Mouse (Mus musculus): ENCODE measurements at regions not wholly inside any gene's neighbourhood (a gene's known extent, or its start where the extent isn't known, plus 50 kb on each side); places are given as distances from the start of the nearest gene placed in this dataset.

DNA sequence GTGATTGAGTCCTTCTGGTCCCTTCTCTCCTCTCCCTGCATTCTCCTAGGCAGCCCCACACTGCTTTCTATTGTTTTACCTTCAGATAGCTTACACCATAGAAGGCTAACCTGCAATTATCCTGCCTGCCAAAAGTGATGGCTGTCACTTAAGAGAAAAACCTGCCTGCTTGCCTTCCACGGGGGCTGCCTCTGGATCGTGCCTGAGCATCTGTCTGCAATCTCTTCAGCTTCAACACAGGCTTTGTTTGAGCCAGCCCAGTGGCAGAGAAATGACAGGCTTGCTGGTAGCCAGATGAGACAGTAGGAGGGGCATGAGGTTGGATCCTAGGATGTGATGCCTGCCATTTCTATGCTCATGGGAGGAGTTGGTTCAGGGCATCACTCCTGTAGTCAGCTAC, 345.2 kb upstream of the Tshz3 start:
- no peak for DNase-seq (ENCODE audit: low read depth, low spot score)

GRCm38 (mm10) chr7:36350616-36351015, 347.3 kb upstream of the Tshz3 start:
- no peak for DNase-seq (ENCODE audit: low read depth, low spot score)

- no peak for DNase-seq (ENCODE audit: low read depth, low spot score)
These were observed 349.7 kb upstream of the Tshz3 start for GRCm38 (mm10) chr7:36348195-36348594.

DNA sequence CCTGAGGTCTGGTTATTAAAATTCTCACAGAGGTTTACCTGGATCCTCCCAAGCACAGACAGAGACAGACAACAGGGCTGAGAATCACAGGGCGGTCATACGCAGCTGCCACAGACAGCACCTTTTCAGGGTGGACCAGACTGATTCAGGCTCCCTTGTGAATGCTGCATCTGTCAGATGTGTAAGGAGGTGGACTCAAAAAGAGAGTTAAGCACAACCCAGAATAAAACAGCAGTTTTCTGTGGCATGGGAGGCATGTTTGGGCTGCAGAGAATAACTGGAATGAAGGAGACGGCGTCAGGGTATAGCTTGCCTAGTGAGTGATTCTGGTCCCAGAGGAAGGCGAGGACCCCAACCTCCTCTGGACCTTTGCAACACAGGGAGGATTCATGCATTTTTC, 363.1 kb upstream of the Tshz3 start:
- DNase-seq (ENCODE audit: low read depth, low spot score): no peak

GRCm38 (mm10) chr7:36334091-36334490, 363.8 kb upstream of the Tshz3 start:
- DNase-seq (ENCODE audit: low read depth, low spot score): no peak

- DNase-seq (ENCODE audit: low read depth, low spot score): no peak
These were observed 365.3 kb upstream of the Tshz3 start for GRCm38 (mm10) chr7:36332633-36333032.

- DNase-seq (ENCODE audit: low read depth, low spot score): no peak
These were observed 369.8 kb upstream of the Tshz3 start for GRCm38 (mm10) chr7:36328141-36328540.

DNA sequence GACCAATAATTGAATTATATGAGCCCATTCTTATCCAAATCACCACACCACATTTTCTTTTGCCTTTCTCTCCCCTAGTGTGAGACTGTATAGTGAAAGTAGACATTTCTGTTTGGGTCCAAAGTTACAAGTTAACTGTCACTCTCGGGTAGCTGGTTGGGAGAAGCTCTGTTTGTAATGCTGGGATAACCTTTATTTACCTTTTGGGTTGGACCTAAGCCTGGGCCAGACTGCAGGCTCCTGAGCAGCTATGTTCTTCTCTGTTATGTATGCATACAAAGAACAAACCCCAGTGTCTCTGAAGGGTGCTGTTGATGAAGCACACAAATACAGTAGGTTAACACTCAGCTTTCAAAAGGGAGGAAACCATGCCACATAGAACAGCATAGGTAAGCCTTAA, 373.9 kb upstream of the Tshz3 start:
- no peak for DNase-seq (ENCODE audit: low read depth, low spot score)

- DNase-seq (ENCODE audit: low read depth, low spot score): no peak
These were observed 375.7 kb upstream of the Tshz3 start for GRCm38 (mm10) chr7:36322181-36322580.

- DNase-seq (ENCODE audit: low read depth, low spot score): no peak
These were observed 380.3 kb upstream of the Tshz3 start for GRCm38 (mm10) chr7:36317466-36318212.

GRCm38 (mm10) chr7:36313751-36314150, 384.2 kb upstream of the Tshz3 start:
- no peak for DNase-seq (ENCODE audit: low read depth, low spot score)

GRCm38 (mm10) chr7:36309761-36310605, 387.9 kb upstream of the Tshz3 start:
- no peak for DNase-seq (ENCODE audit: low read depth, low spot score)

GRCm38 (mm10) chr7:36308726-36309125, 389.2 kb upstream of the Tshz3 start:
- no peak for DNase-seq (ENCODE audit: low read depth, low spot score)

DNA sequence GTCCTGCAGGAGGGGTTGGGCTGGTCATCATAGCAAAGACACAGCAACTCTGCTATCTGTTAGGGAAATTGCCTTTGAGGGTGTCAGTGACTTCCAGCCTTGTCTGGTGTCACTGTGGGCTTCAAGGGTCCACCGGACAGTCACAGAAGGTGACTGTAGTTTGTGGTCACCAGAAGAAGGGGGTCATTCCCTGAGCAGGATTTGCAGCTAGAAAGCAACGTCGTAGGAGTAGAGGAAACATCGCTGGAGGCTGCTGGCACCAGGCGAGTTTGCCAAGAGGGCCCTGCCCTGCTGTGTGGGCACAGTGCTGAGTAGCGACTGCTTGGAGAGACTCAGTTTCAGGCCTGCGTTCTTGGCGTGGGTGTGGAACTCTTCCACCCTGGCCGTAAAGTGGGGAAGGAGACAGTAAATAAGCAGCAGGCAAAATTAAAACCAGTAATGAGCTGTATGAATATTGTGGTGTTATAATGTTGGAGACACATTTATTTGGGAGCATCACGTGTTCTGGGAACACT, 389.8 kb upstream of the Tshz3 start:
- no peak for DNase-seq (ENCODE audit: low read depth, low spot score)

DNA sequence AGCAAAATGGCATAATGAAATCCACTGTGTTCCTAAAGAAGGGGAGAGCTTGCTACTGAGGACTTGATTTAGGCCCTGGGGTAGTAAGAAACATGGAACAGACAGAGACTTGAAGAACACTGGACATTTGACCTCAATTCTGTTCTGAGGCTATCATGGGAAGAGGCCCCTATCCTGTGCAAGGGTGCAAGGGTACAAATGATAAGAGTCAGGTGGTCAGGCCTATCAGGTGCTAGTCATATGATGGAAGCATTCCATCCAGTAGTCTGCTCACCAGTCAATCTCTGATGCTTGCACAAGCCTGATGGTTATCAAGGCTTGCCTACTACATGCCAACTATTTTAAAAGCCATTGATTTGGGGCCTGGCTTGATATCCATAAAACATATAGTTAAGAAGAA, 420.6 kb upstream of the Tshz3 start:
- no peak for DNase-seq (ENCODE audit: low read depth, low spot score)

DNA sequence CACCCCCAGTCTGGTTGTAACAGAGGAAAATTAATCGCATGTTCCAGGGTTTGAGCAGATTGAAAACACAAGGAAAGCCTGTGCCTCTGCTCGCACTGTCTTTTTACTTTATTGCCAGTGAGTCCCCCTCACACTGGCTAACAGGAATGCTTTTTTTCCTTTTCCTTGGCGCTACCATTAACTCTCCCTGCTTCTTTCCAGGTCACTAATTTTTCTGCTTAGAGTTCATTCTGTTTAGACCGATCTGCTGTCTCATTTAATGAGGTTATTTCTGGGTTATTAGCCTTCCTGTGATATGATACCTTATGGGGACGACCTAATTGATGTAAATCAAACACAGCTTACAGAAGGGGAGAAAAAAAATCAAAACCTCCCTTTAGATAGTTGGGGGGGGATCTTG, 429.0 kb upstream of the Tshz3 start:
- no peak for DNase-seq (ENCODE audit: low read depth, low spot score)

DNA sequence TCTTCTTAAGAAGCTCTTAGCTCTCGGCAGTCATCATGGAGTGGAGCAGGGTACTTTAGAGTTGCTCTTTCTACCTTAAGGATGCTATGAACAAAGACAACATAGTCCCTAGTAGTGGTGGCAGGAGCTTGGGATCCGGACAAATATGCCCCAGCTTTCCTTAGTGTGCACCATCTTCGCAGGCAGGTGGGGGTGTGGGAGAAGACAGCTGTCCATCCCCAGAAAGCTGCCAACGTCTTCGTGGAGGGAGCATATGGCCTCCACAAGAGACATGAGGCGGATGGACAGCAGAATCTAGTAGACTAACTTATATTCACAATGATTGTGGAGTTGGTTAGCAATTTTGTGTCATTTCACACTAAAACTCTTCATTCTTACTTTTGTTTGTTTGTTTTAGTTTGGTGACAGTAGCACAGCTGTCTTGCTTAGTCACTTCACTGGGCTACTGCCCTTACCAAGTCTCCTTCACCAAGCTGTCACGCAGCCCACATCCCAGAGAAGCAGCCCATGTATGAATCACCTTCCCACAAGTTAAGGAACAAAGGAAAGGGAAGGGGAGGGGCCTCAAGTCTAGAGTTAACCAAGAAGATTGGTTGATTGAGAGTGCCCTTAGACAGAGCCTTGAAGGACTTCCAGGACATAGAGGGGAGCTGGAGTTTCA, 432.6 kb upstream of the Tshz3 start:
- DNase-seq (ENCODE audit: low read depth, low spot score): no peak

DNA sequence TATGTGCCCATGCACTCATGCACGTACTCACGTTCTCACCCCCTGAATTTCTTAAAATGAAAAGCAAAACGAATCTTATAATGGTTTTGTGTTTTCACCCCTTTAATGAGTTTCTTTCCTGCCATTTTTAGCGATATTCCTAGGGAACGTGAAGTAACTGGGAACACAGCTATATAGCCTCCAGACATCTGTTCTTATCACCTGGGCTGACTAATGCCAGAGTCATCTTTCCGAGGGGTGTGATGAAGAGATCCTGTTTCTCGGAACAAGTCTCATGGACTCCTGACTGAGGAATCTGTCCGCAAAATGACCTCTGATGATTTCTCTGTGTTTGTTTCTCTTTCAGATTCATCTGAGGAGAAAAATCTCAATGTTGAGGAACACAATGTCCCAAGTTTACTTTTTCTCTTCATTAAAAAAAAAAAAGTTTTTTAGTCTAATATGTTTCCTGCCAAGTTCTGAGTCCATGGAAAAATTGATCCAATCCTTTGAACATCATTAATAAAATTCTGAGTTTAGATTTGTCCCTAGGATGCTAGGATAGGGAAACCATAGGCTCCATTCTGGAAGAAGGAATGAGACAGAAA, 435.7 kb upstream of the Tshz3 start:
- no peak for DNase-seq (ENCODE audit: low read depth, low spot score)

DNA sequence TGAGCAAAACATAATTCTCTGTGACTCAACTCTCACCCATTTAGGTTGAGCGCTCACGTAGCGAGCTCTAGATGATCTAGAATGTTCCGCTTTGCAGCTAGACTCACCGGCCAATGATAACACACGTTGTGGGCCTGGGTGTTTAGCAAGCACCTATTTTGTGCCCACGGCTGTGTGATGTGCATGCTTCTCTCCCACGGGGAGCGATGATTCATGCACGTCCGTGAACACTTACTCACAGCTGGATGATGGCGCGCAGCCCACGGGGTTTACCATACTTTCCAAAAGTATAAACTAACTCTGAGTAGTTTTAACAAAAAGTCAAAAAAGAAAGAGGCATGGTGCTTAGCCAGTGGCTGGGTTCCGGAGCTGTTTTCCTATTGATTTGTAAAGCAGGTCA, 440.8 kb upstream of the Tshz3 start:
- DNase-seq (ENCODE audit: low read depth, low spot score): no peak

DNA sequence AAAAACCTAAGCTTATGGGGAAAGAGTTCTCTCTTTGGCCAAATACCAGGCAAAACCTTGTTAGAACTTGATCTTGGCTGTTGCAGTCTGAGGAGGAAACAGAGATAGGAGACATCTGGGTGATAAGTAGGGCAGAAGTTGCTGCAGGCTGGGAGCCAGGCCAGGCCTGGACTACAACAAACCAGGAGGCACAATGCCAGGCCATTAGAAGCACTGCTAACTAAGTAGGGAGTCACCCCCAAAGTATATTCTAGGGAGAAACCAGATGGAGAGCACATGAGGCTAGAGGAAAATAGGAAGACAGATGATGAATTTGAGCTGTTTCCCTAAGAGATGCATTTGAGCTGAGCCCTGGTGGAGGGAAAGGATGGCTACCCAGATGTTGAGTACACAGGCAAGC, 444.6 kb upstream of the Zfp507 start:
- DNase-seq (ENCODE audit: low read depth, low spot score): no peak

DNA sequence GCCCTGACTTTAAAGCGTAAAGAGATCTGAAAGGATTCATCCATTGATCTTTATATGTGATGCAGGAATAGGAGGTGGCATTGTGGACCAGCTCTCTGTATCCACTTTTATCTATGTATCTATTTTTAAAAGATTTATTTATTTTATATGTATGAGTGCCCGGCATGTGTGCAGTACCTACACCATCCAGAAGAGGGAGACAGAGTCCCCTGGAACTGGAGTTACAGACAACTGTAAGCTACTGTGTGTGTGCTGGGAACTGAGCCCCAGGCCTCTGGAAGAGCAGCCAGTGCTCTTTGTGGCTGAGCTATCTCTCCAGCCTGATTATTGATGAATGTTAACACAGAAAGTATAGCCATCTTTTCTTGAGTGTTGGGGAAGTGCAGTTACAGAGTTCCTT, 433.9 kb upstream of the Zfp507 start:
- DNase-seq (ENCODE audit: low read depth, low spot score): no peak

DNA sequence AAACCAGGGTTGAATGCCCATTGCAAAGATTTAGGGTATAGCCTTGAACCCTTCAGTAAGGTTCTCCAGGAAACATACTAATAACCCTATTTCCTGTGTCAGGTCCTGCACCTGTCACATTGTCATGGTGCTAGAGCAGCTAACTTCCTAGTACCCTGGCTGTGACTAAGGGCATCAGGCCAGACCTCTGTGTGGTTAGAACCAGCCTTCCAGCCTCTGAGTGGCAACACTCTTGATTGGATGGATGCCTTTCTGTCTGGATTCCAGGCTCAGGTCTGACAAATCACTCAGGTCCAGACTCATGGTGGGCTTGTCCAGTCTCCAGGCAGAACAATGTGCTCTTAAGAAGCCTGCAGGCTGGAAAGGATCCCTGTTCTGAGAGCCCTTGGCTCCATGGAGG, 426.2 kb upstream of the Zfp507 start:
- no peak for DNase-seq (ENCODE audit: low read depth, low spot score)

All from retina, postnatal 7 days (tissue).